Mouse (Mus musculus) ovary, postnatal 10 days (tissue): ENCODE measurements around the gene Krt78.
"Not testable (repeated sequence)": the region's sequence is repeated elsewhere in the genome, so short reads cannot be mapped to it uniquely, and the experiment has no call there.

Experiments used
- DNase-seq: peaks from one replicate; pipeline ENCODE4 v3.0.0; 2022; ENCODE audit warnings: low spot score

Krt78 gene

DNA sequence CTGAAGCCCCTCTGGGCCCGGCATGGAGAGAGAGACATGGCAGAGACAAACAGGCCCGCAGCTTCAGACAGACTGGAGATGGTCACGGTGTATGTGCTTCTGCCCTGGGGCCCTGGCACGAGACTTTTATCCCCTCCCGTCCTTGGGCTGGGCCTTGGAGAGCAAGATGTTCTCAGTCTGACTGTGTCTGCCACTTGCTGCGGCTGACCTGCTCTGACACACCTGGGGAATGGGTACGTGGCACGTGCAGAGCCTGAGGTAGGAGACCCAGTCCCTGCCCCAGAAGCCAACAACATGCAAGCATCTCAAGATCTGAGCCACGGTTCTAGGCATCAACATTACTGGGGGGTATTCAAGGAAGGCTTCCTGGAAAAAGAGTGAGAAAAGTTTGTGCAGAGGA lies at the start of gene Krt78:
TSS of gene Krt78 (minus strand) at position 101 of the 400 bp plus-strand sequence.
- no peak for DNase-seq

DNA sequence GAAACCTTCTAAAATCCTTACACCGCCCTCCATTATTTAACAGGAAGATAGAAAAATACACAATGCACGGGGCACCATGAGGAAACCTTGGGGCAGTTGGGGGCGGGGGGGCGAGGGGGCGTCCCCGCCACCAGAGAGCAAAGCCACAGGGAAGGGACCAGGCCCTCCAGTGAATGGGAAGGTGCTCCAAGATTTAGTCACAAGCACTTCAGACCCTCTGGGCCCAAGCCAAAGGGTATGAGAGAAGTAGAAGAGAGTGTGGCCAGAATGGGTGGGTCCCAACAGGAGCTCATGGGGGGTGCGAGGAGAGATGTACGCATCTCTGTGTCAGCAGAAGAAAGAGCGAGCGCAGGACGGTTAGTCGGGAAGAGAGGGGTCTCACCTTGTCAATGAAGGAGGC lies 49.4 kb upstream of the Krt78 start:
- no peak for DNase-seq

GRCm38 (mm10) chr15:102002646-102003488 lies 48.8 kb upstream of the Krt78 start:
- DNase-seq, result no peak

GRCm38 (mm10) chr15:101999676-102000335 lies 45.7 kb upstream of the Krt78 start:
- DNase-seq, result no peak

- DNase-seq, result no peak
These were observed 45.1 kb upstream of the Krt78 start for GRCm38 (mm10) chr15:101999156-101999555.

GRCm38 (mm10) chr15:101996450-101997078 lies 42.5 kb upstream of the Krt78 start:
- DNase-seq, result not testable (repeated sequence)

DNA sequence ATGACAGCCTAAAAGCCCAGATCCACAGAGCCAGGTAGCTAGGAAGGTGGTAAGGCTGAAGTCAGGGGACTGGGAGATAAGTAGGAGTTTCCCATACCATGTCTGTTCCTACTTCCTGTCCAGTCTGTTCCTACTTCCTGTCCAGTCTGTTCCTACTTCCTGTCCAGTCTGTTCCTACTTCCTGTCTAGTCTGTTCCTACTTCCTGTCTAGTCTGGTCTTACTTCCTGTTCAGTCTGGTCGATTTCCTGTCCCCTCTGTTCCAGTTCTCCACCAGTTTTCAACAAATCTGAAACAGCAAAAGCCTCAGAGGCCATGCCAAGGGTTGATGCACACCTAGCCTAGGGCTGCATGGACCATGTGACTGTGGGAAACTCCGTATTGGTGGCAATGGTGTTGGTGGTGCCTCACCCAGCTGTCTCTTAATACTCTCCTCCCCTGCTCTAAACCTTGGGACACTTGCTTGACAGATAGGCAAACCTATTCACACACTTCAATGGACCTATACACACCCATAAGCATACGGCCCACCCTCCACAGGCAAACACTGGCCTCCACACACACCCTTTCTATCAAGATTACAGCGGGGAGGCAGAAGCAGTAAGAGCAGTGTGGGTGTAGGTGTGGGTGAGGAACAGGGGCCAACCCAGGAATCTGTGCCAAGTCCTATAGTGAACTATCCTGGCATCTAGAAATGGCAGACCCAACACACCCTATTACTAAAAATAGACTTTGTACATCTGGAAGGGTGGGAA lies 41.6 kb upstream of the Krt78 start:
- DNase-seq, result no peak

GRCm38 (mm10) chr15:101994365-101994764 lies 40.3 kb upstream of the Krt78 start:
- DNase-seq, result no peak

- no peak for DNase-seq
These were observed 36.9 kb upstream of the Krt78 start for GRCm38 (mm10) chr15:101990946-101991345.

DNA sequence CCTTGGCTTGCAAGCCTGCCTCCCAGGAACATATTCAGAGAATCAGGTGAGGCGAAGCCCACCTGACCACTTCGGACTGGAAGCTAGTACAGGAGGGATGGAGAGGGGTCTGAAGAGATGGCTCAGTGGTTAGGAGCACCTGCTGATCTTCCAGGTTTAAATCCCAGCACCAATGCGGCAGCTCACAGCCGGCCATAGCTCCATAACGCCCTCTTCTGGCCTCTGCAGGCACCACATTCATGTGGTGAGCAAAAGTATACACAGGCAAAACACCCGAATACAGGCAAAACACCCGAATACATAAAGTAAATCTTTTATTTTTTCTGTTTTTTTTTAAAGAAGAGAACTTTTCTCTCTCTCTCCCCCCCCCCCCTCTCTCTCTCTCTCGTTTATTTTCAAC lies 34.6 kb upstream of the Krt78 start:
- DNase-seq, result no peak

DNA sequence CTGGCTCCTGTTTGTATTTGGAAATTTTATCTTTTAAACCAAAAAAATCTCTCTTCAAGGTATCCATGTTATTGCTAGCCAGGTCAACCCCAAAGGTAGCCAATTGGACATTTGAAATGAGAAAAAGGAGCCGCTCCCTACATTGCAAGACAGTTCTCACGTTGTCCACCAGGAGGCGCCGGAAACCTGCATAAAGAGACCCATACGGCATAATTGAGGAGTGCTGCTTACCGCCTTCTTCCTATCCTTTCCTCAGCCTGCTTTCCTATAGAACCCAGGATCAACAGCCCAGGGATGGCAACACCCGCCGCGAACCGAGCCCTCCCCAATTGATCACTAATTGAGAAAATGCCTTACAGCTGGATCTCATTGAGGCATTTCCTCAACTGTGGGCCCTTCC lies 34.0 kb upstream of the Krt78 start:
- DNase-seq, result no peak

DNA sequence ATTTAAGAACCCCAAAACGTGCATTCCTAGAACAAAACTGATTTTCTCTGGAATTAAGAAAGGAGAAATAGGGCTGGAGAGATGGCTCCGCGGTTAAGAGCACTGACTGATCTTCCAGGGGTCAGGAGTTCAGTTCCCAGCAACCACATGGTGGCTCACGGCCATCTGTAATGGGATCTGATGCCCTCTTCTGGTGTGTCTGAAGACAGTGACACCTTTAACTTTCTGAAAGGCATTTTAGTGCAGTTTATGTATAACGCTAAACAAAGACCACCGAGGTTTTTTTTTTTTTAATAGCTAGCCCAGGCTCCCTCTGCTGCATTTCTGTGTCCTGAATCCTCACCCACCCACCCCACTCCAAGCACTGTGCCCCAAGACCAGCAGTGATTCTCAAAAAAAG lies 30.7 kb upstream of the Krt78 start:
- no peak for DNase-seq

- DNase-seq, result peak; percentile 86
These were observed 30.0 kb upstream of the Krt78 start for GRCm38 (mm10) chr15:101983949-101984601.

DNA sequence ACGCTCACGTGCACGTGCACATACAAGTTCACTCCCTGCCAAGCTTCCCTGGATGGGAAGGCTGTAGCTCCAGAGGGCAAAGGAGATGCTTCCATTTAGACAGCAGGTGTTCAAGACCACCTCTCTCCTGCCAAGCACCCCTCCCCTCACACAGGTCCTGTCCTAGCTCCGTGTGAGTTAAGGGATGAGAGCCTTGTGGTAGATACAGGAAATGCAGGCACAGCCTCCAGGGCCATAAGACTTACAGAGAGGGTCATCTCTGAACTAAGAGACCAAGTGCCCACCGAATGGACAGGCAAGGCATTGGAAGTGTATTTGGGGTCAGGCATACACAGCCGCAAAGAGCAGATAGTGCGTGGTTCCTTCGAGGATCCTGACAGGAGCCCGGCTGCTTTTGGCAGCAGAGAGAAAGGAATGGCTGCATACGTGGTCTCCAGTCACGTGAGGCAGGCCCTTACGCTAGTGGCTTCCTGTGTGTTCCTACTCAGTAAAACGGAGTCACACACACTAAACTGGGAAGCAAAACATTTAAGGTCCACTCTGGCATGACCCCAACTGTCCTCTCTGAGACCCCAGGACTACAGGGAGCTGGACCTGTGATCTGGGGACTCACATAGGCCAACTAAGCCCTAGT lies 29.3 kb upstream of the Krt78 start:
- DNase-seq, result no peak

GRCm38 (mm10) chr15:101980849-101981248 lies 26.8 kb upstream of the Krt78 start:
- DNase-seq, result no peak

- DNase-seq, result peak; percentile 78
These were observed 23.1 kb upstream of the Krt78 start for GRCm38 (mm10) chr15:101977043-101977726.

DNA sequence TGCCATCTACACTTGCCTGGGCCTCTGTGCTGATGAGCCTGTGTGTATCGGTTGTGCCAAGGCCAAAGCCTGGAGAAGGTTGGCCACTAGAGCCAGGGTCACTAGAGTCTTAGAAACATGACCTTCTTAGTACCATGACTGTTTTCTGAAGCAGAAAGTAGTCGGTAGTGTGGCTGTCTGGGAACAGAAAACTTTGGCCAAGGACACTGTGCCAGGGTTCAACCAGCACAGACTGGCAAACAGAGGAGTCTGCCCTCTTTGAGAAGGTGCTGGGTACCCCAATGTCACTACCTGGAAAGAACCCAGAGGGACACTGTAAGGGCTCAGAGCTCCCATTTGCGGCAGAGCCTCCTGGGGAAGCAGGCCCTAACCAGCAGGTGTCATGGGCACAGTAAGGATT lies 22.6 kb upstream of the Krt78 start:
- no peak for DNase-seq

- no peak for DNase-seq
These were observed 21.9 kb upstream of the Krt78 start for GRCm38 (mm10) chr15:101976023-101976422.

DNA sequence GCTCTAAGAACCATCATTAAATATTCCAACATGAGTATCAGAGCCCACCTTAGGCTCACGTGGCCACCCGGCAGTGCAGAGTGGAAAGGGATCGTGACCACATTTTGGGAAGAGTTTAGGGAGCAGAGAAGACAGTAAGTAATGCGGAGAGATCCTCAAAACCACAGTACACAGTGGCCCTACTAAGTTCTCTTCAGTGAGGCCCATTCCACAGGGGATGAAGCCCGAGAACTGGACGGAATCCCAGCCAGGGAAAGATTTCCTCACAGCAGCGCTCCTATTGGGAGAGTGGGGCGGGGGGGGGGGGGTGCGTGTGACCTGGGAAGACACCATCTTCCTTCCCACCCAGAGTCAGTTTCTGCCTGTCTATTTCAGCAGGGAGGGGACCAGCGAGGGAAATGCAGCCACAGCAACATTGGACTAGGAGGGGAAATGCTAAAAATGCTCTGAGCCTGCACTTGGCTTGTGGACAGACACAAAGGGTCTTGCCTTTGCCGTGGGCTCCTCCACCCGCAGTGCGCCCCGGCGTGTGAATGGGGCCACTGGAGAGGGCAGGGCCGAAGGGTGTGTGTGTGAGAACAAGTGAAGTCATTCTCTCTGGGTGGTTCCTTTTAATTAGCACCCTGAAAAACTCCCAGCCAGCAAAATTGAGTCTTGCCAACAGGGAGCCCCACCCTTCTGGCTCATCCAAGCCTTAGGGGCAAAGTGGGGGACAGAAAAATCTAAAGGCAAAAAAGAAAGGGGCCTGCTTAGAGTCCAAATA lies 20.2 kb upstream of the Krt78 start:
- DNase-seq, result no peak
